ENCODE assay signal across 17 mouse cellular contexts in the genomic region with DNA sequence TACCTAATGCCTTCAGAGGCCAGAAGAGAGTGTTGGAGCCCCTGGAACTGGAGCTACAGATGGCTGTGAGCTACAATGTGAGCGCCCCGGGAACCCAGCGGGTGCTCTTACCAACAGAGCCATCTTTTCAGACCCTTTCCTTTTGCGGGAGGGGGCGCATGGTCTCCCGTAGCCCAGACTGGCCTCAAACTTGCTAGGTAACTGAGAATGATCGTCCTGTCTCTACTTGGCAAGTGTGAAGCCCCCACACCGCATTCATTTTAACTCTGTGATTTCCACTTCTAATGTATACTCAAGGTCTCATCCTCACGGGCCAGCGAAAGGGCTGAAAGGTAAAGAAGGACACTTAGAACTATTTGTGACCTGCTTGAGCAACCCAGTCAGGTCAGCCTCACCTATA. TPM values are rescaled to one million over a fixed set of nuclear protein-coding genes. Genes with fewer than 3 reads are reported as not detected.
DNase-seq lines count a peak whose midpoint lies in the region; ATAC-seq and TF ChIP-seq lines count a peak whose summit lies in the region.
"Had no signal": no experiment of that assay in that cellular context is flagged by ENCODE, and none has a peak within 500 bp of the region (broad histone marks: within the 10 kb centered on the region; RNA-seq: fewer than 3 reads in every experiment).

No protein-coding gene starts in this region.

- no peak for TF ChIP-seq EP300 in stomach, postnatal 0 days (optimal IDR thresholded peaks at IDR 0.05)

- no peak overlapping the region for H3K4me3 ChIP-seq in heart, embryonic 15.5 days
- no peak overlapping the region for H3K4me3 ChIP-seq in stomach, embryonic 15.5 days (replicated peaks)
- H3K4me3 ChIP-seq in stomach, postnatal 0 days (ENCODE audit: low read depth, low read length), result no peak overlapping the region
- 0 out of 2 replicates have a peak overlapping the region, but pooled peaks have one; percentile 65 for H3K4me3 ChIP-seq in liver, embryonic 13.5 days (replicated peaks)

- no peak overlapping the region for H3K9ac ChIP-seq in heart, embryonic 15.5 days
- no peak overlapping the region for H3K9ac ChIP-seq in stomach, embryonic 15.5 days
- H3K9ac ChIP-seq in stomach, postnatal 0 days (ENCODE audit: low read length), result no peak overlapping the region
- no peak overlapping the region for H3K9ac ChIP-seq in liver, embryonic 13.5 days
- H3K9ac ChIP-seq: limb, embryonic 15.5 days; midbrain, embryonic 15.5 days had no signal

- ATAC-seq in heart, embryonic 15.5 days (replicated peaks; ENCODE audit: insufficient number of reproducible peaks, insufficient read depth, low FRiP score, low read depth), result no peak
- ATAC-seq in stomach, embryonic 15.5 days (ENCODE audit: insufficient read depth, low FRiP score, low read depth), result no peak
- no peak for ATAC-seq in stomach, postnatal 0 days (ENCODE audit: low FRiP score, low TSS enrichment)
- ATAC-seq in liver, embryonic 13.5 days (ENCODE audit: low read depth), result no peak
- ATAC-seq: midbrain, embryonic 15.5 days had no signal

- H3K4me1 ChIP-seq in heart, embryonic 15.5 days (replicated peaks), result peaks cover 9% of the 10 kb centered on the region
- H3K4me1 ChIP-seq in stomach, embryonic 15.5 days, result 0 out of 2 replicates have a peak, but pooled peaks cover 3% of the 10 kb centered on the region
- H3K4me1 ChIP-seq in stomach, postnatal 0 days (replicated peaks; ENCODE audit: control insufficient read depth, insufficient read depth), result no peaks in the 10 kb centered on the region
- H3K4me1 ChIP-seq in liver, embryonic 13.5 days (replicated peaks), result peaks cover 18% of the 10 kb centered on the region

- peaks cover 16% of the 10 kb centered on the region for H3K36me3 ChIP-seq in heart, embryonic 15.5 days
- peaks cover 13% of the 10 kb centered on the region for H3K36me3 ChIP-seq in stomach, embryonic 15.5 days
- H3K36me3 ChIP-seq in stomach, postnatal 0 days (ENCODE audit: control insufficient read depth, insufficient read depth, low read length), result peaks cover 6% of the 10 kb centered on the region
- peaks cover 17% of the 10 kb centered on the region for H3K36me3 ChIP-seq in liver, embryonic 13.5 days

- peak overlapping the region; percentile 71; the same call in 1 of the 2 replicates for H3K4me2 ChIP-seq in heart, embryonic 15.5 days
- 0 out of 2 replicates have a peak overlapping the region, but pooled peaks have one; percentile 78 for H3K4me2 ChIP-seq in stomach, embryonic 15.5 days
- H3K4me2 ChIP-seq in stomach, postnatal 0 days (replicated peaks; ENCODE audit: low read depth), result no peak overlapping the region
- peak overlapping the region; percentile 88 for H3K4me2 ChIP-seq in liver, embryonic 13.5 days

- peaks cover 4% of the 10 kb centered on the region; the same call in 1 of the 2 replicates for H3K27me3 ChIP-seq in heart, embryonic 15.5 days
- H3K27me3 ChIP-seq in stomach, embryonic 15.5 days (replicated peaks), result 0 out of 2 replicates have a peak, but pooled peaks cover 7% of the 10 kb centered on the region
- H3K27me3 ChIP-seq in stomach, postnatal 0 days (ENCODE audit: control insufficient read depth, insufficient read depth, low read length), result 0 out of 2 replicates have a peak, but pooled peaks cover 3% of the 10 kb centered on the region
- no peaks in the 10 kb centered on the region for H3K27me3 ChIP-seq in liver, embryonic 13.5 days

- 65% methylated on average over 10 of the region's 10 CpGs for whole genome bisulfite sequencing in heart, embryonic 15.5 days
- 68% methylated on average over 10 of the region's 10 CpGs for WGBS in stomach, embryonic 15.5 days
- WGBS in stomach, postnatal 0 days, result 55% methylated on average over 10 of the region's 10 CpGs
- WGBS in liver, embryonic 13.5 days (ENCODE audit: insufficient replicate concordance), result 66% methylated on average over 10 of the region's 10 CpGs

- no peak for DNase-seq in heart, adult 8-10 months (ENCODE audit: low spot score)
- no peak for DNase-seq in stomach, postnatal 0 days (ENCODE audit: low spot score)
- DNase-seq in liver, embryonic 13.5 days, result no peak
- no peak for DNase-seq in urinary bladder, postnatal 4 days (ENCODE audit: low spot score in 2 of 2)
- no peak for DNase-seq in spleen, adult 12 weeks (ENCODE audit: low spot score)

- H3K9me3 ChIP-seq in heart, embryonic 15.5 days (replicated peaks), result 0 out of 2 replicates have a peak, but pooled peaks cover 4% of the 10 kb centered on the region
- H3K9me3 ChIP-seq in stomach, embryonic 15.5 days, result no peaks in the 10 kb centered on the region; the same call in 1 of the 2 replicates
- no peaks in the 10 kb centered on the region for H3K9me3 ChIP-seq in stomach, postnatal 0 days (ENCODE audit: control insufficient read depth, low read length)
- peaks cover 4% of the 10 kb centered on the region; the same call in 1 of the 2 replicates for H3K9me3 ChIP-seq in liver, embryonic 13.5 days (replicated peaks)
- H3K9me3 ChIP-seq: limb, embryonic 15.5 days; midbrain, embryonic 15.5 days had no signal

- TF ChIP-seq CTCF in stomach, postnatal 0 days (IDR thresholded peaks at IDR 0.05; ENCODE audit: low read depth), result no peak

- H3K27ac ChIP-seq in heart, embryonic 15.5 days, result no peak overlapping the region
- H3K27ac ChIP-seq in stomach, embryonic 15.5 days, result no peak overlapping the region
- no peak overlapping the region for H3K27ac ChIP-seq in stomach, postnatal 0 days (replicated peaks)
- H3K27ac ChIP-seq in liver, embryonic 13.5 days, result no peak overlapping the region
- H3K27ac ChIP-seq: forebrain, embryonic 10.5 days; limb, embryonic 15.5 days; midbrain, embryonic 15.5 days; neural tube, embryonic 13.5 days had no signal

RNA-seq across cellular contexts. Expression of a gene that starts 1.3 kb away (rescaled TPM):
- 1.7 and 1.9 TPM in 2 replicates for polyA plus RNA-seq in heart, embryonic 15.5 days (2015; fragmentation: Nextera tagmentation; extraction: Ambion mirVana)
- total RNA-seq in heart, adult 8-10 months (2022), result 10 to 100 TPM in 3 of 4 experiments, 1 to 10 TPM in 1; 9.7 to 14.1 (median 10.7) TPM
- 0.63 and 0.66 TPM in 2 replicates for polyA plus RNA-seq in stomach, embryonic 15.5 days (2015; fragmentation: Nextera tagmentation; extraction: Ambion mirVana)
- polyA plus RNA-seq in stomach, postnatal 0 days (2015; fragmentation: Nextera tagmentation; extraction: Ambion mirVana), result 0.19 and 0.34 TPM in 2 replicates
- 0.29 and 0.43 TPM in 2 replicates for polyA plus RNA-seq in liver, embryonic 13.5 days (2015; fragmentation: Nextera tagmentation; extraction: Ambion mirVana)

RNA-seq across cellular contexts. Expression of a gene that starts 8.3 kb away (rescaled TPM):
- polyA plus RNA-seq in heart, embryonic 15.5 days (2015; fragmentation: Nextera tagmentation; extraction: Ambion mirVana), result not detected in 2 replicates
- not detected for total RNA-seq in heart, adult 8-10 months (2022)
- polyA plus RNA-seq in stomach, embryonic 15.5 days (2015; fragmentation: Nextera tagmentation; extraction: Ambion mirVana), result 1.0 TPM in 1 of 2 replicates, not detected in the other
- polyA plus RNA-seq in stomach, postnatal 0 days (2015; fragmentation: Nextera tagmentation; extraction: Ambion mirVana), result 0.70 TPM in 1 of 2 replicates, not detected in the other
- polyA plus RNA-seq in liver, embryonic 13.5 days (2015; fragmentation: Nextera tagmentation; extraction: Ambion mirVana), result not detected in 2 replicates
- total RNA-seq: adrenal gland, postnatal 14 days; heart, adult 18-20 months; layer of hippocampus, adult 18-20 months; left cerebral cortex, adult 18-20 months had no signal
- polyA plus RNA-seq: CD4-positive, CD25-positive, alpha-beta regulatory T cell, adult 4 months; forebrain, embryonic 10.5 days; limb, embryonic 15.5 days; midbrain, embryonic 15.5 days; neural tube, embryonic 13.5 days; spleen, adult 2 months had no signal

RNA-seq across cellular contexts. Expression of a gene that starts 10.9 kb away (rescaled TPM):
- 947 and 1,069 TPM in 2 replicates for polyA plus RNA-seq in heart, embryonic 15.5 days (2015; fragmentation: Nextera tagmentation; extraction: Ambion mirVana)
- total RNA-seq in heart, adult 8-10 months (2022), result 1,000 to 10,000 TPM; 2,001 to 2,142 (median 2,069) TPM
- 542 and 594 TPM in 2 replicates for polyA plus RNA-seq in stomach, embryonic 15.5 days (2015; fragmentation: Nextera tagmentation; extraction: Ambion mirVana)
- polyA plus RNA-seq in stomach, postnatal 0 days (2015; fragmentation: Nextera tagmentation; extraction: Ambion mirVana), result 584 and 594 TPM in 2 replicates
- 345 and 371 TPM in 2 replicates for polyA plus RNA-seq in liver, embryonic 13.5 days (2015; fragmentation: Nextera tagmentation; extraction: Ambion mirVana)

RNA-seq across cellular contexts. Expression of a gene that starts 18.3 kb away (rescaled TPM):
- polyA plus RNA-seq in heart, embryonic 15.5 days (2015; fragmentation: Nextera tagmentation; extraction: Ambion mirVana), result 20.1 and 23.4 TPM in 2 replicates
- 10 to 100 TPM; 53.2 to 62.2 (median 59.5) TPM for total RNA-seq in heart, adult 8-10 months (2022)
- 27.0 and 27.2 TPM in 2 replicates for polyA plus RNA-seq in stomach, embryonic 15.5 days (2015; fragmentation: Nextera tagmentation; extraction: Ambion mirVana)
- polyA plus RNA-seq in stomach, postnatal 0 days (2015; fragmentation: Nextera tagmentation; extraction: Ambion mirVana), result 10.1 and 10.5 TPM in 2 replicates
- 10.6 and 13.3 TPM in 2 replicates for polyA plus RNA-seq in liver, embryonic 13.5 days (2015; fragmentation: Nextera tagmentation; extraction: Ambion mirVana)

RNA-seq across cellular contexts. Expression of a gene that starts 51.1 kb away (rescaled TPM):
- not detected in 2 replicates for polyA plus RNA-seq in heart, embryonic 15.5 days (2015; fragmentation: Nextera tagmentation; extraction: Ambion mirVana)
- under 1 TPM in 1 of 4 experiments, not detected in 3; 0.09 TPM for total RNA-seq in heart, adult 8-10 months (2022)
- polyA plus RNA-seq in stomach, embryonic 15.5 days (2015; fragmentation: Nextera tagmentation; extraction: Ambion mirVana), result 0.12 and 0.15 TPM in 2 replicates
- polyA plus RNA-seq in stomach, postnatal 0 days (2015; fragmentation: Nextera tagmentation; extraction: Ambion mirVana), result not detected in 2 replicates
- not detected in 2 replicates for polyA plus RNA-seq in liver, embryonic 13.5 days (2015; fragmentation: Nextera tagmentation; extraction: Ambion mirVana)
- total RNA-seq: heart, adult 18-20 months; layer of hippocampus, adult 18-20 months had no signal
- polyA plus RNA-seq: CD4-positive, CD25-positive, alpha-beta regulatory T cell, adult 4 months; limb, embryonic 15.5 days; spleen, adult 2 months had no signal
